Mouse (Mus musculus): Measurements from ENCODE around the gene Bri3. TPM values are rescaled to one million over a fixed set of nuclear protein-coding genes. Genes with fewer than 3 reads are reported as not detected.

Bri3 gene
- total RNA-seq, 2 experiments from 2014 or later: 12.2 to 29.1 TPM

DNA sequence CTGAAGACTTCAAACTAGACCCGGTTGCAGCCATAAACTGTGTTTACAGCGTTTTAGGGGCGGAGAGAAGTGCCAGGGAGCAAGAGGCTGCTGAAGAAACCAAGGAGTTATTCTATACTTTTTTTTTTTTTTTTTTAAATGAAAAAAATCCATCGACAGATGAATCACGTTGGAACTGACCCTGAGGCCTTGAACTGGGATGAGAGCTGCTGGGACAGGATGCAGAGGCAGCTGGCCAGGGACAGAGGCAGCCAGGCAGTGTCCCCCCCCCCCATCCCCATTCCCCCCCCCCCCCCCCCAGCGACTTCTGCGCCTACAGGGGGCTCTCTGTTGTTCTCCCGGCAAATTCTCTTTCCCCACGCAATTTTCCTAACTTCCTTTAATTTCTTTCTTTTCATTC lies 153.3 kb downstream of the Bri3 start:
- no peak for ATAC-seq (replicated peaks; ENCODE audit: poor library complexity, severe bottlenecking)

DNA sequence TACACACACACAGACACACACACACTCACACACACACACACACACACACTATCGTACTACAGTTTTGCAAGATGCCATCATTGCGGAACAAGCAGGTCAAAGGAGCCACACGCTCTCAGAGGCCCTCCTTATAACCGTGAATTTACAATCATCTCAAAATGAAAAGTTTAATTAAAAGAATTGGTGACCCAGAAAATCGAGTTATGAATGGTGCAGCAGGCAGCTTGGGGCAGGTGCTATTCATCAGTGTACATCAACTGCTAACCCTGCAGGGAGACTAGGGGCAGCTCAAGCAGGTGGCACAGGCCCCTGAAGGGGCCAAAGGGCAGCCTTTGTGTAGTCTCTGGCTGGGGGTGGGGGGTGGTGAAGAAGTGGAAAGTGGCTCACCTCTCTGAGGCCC lies 156.6 kb downstream of the Bri3 start:
- ATAC-seq (replicated peaks; ENCODE audit: poor library complexity, severe bottlenecking): no peak

DNA sequence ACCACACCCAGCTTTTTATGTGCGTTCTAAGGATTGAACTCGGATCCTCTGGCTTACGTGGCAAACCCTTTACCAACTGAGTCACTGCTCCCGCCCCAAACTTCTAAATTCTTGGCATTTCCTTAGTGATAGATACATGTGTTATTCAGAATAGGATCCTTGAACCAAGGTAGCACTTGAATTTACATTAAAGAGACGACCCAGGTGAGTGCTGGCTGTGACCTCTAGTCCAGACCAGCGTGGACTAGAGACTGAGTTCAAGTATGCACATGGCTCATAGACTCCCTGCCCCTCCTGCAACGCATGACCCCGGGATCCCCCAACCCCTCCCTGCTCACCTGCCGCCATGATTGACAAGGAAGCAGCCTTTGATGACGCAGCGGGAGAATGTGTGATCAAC lies 162.0 kb downstream of the Bri3 start:
- no peak for ATAC-seq (replicated peaks; ENCODE audit: poor library complexity, severe bottlenecking)

DNA sequence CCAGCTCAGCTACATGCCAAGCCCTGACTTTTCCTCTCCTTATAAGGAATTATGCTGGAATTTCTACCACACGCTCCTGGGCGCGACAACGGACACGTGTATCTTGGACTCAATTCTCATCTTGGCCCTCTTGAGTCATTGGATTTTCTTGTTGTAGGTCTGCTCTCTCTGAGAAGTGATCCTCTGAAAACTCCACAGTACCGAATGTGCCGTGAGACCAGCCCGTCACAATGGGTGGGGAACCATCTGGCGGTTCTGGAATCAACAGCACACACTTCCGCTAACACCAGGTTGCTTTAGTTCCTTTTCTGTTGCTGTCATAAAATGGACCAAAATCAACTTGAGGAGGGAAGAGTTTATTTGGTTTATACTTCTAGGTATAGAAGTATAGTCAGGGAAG lies 166.4 kb downstream of the Bri3 start:
- no peak for ATAC-seq (replicated peaks; ENCODE audit: poor library complexity, severe bottlenecking)

DNA sequence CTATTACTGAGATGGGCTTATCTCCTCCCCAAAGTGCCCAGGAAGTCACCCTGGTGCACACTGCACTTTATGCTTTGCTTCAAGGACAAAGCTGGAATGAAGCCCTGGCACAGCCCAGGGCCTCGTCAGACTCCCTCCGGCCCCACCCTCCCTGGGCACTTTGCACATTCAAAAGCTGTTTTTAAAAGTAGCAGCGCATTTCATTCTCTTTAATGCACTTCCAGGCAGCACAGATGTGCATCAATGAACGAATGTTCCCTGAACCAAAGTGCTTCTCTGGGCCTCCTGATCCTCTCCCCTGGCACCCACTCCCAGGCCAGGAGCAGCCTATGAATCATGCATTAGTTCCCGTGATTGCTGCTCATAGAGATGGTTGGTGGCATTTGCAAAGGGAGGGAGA lies 167.5 kb downstream of the Bri3 start:
- ATAC-seq (replicated peaks; ENCODE audit: poor library complexity, severe bottlenecking): no peak

DNA sequence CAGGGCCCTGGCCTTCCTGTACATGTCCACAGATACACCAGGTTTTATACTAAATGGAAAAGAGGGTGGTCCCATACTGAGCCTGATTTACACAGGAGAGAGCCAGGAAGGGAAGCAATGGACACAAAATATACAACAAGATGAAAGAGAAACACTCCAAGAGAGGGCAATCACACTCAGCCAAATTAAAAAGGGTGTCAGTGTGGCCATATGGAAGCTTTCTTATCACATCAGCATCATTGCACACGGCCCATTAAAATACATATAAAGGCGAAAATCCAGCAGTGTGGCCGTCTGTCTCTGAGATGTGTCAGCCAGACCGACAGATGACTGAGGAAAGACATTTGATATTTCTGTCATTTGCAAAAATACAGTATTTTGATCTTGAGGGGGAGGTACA lies 168.5 kb downstream of the Bri3 start:
- ATAC-seq (replicated peaks; ENCODE audit: poor library complexity, severe bottlenecking): no peak

DNA sequence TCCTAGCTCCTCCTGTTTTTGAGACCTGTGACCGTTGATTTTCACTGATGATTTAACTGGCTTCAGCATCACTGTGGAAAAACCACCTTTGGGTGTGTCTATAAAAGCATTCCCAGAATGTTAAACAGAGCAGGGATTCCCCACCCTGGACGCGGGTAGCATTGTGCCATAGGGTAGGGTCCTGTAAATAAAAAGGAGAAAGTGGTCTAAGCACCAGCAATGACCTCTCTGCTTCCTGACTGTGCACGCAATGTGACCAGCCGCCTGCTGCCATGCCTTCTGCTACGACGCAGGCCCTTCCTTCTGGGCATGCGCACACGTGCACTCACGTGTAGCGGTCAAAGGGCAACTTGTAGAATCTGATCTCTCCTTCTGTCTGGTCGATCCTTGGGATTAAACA lies 174.2 kb downstream of the Bri3 start:
- ATAC-seq (replicated peaks; ENCODE audit: poor library complexity, severe bottlenecking): no peak

DNA sequence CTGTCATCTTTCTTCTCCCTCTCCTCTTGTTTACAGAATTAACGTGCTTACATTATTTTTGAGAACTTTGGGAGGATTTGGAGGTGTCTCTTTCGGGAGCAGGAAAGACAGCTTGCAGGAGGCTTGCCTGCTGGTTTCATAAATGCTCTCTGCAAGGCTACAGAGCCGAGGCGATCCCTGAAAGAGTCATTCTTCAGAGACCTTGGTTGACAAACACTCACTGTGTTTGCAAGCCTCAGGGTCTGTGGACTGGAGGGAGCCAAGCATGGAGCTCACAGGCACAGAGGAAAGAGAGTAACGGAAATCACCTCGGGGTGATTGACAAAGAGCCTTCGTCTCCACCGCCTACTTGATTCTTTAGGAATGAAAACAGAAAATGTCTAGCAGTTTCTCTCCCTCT lies 175.8 kb downstream of the Bri3 start:
- ATAC-seq (replicated peaks; ENCODE audit: poor library complexity, severe bottlenecking): no peak

DNA sequence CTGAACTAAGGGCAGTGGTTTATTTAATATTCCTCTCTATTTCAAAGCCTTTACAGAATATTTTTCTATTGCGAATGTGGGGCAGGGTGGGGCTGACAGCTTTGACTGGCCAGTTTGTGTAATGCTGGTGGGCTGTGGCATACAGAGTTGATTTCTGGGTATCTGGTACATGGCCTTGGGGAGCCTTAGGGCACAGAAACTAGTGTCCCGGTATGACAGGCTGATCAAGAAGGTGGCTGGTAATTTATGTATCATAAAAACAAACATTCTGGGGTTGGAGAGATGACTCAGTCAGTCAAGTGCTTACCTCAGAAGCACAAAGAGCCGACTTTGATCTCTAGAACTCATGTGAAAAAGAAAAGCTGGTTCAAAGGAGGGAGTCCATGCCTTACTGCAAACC lies 182.5 kb downstream of the Bri3 start:
- ATAC-seq (replicated peaks; ENCODE audit: poor library complexity, severe bottlenecking): no peak

DNA sequence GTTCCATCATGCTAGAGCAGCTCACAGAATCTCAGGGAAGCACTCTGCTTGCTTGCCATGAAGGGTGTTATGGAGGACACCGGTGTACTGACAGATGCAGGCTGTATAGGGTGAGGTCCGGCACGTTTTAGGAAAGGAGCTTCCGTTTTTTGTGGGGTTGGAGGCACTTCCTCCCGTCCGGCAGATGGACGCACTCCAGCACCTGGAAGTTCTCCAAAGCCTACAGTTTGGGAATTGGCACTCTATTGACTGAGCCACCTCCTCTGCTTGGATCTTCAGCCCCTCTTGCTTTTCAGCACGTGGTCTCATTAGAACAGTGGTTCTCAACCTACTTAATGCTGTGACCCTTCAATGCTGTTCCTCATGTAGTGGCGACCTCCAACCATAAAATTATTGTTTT lies 183.6 kb downstream of the Bri3 start:
- ATAC-seq (replicated peaks; ENCODE audit: poor library complexity, severe bottlenecking): no peak

DNA sequence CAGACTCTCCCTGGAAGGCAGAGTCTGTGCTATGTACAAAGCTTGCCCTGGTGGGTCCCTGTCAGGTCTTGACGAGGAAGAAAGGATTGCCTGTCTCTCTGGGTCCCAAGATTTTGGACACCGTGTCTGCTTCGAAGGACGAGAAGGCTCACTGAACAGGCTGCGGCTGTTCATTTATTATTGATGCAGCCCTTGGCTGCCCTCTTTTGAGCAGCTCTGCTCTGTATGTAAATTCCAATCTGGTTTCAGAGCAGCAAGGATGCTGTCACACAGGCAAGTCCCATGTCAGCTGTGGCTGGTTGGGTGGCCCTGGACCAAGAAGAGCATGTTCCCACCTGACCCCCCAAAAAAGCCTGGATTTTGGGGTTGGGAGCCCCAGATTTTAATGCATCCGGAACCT lies 187.2 kb downstream of the Bri3 start:
- no peak for ATAC-seq (replicated peaks; ENCODE audit: poor library complexity, severe bottlenecking)

DNA sequence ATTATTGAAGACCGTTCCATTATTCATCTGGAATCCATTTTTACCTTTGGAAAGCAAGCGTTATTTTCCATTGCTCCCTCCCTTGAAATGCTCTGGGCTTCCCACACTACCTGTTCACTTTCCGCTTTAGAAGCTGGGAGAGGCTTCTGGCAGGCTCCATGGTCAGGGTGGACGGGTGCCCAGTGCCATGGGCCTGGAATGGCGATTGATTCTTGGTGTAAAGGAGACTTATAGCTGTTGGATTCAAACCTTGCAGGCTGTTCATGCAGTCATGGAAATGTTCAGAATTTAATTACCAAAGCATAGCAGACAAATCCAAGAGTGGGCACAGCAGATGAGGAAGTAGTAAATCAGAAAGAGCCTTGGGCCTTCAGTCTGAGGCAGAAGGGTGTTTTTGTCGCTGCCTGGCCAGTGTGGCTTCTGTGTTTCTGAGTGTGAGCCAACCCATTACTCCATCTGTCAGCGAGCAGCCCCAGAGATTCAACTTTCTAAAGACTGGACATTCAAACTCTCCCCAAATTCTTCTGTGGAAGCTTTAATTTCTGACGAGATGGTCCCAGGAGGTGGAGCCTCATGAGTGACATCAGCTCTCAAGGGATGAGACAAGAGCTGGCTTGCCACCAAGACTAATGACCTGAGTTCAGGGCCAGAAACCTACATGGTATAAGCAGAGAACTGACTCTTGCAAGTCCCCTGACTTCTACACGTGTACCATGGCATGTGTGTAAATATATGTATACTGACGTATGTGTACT lies 195.2 kb downstream of the Bri3 start:
- ATAC-seq (replicated peaks; ENCODE audit: poor library complexity, severe bottlenecking): no peak

DNA sequence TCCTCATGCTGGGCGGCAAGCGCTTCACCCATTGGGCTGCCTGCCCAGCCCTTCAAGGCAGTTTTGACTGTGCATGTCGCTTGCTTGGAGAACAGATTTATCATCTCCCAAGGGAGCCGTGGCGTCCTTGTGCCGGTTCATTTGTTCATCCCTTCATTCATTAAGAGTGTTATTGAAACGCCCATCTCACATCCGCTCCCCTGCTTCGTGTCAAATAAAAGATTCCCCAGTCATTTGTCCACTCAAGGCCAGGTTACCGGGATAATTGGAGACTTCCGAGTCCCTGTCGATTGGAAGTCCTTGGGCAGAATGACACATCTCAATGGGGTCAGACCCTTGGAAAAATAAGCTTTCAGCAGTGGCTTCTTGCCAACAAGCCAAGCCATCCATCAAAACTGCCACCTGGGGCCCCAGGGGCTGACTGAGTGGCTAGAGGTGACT lies 197.6 kb downstream of the Bri3 start:
- no peak for ATAC-seq (replicated peaks; ENCODE audit: poor library complexity, severe bottlenecking)

DNA sequence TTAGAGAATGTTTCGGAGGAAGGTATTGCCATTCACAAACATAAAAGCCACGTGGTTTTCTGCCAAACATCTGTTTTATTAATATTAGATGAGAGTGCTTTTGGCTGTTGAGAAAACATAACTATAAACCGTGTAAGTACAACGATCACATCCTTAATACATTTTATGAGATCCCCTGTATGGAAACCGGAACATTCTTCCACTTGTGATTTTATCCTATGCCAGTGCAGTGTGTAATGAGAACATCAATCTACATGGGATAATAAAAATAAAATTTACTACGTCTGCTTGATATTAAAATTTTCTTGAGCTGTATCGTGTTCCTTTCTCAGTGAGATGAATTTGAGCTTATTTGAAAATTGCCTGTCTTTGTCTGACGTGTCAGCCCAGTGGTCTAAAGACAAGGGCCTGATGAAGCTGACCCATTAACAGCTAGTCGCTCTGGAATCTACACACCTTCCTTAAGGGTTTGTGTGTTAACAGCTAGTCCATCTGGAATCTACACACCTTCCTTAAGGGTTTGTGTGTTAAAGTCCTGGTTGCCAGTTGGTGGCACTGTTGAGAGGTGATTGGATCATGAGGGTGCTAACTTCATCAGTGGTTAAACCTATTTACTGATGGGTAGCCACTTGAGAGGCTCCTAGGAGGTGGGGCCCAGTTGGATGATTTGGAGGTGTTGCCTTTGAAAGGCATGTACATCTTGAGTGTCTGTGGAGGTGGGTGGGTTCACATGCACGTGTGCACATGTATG lies 202.4 kb downstream of the Bri3 start:
- ATAC-seq (replicated peaks; ENCODE audit: poor library complexity, severe bottlenecking): no peak

DNA sequence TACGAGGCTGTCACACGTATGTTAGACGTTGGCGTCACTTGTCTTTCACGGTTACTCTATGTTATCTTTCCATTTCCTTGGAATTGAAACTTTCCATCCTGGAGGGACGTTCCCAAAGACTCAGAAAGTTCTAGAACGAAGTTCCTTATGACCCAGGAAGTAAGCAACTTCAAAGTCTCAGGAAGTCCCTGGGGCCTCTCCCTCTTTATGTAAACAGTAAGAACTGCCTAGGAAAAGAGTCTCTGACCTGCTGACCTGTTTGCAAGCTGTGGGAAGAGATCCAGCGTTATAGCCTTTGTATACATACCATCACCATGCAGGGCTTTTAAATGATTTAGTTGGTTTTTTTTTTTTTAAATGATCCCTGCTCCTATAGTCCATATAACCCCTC lies 203.0 kb downstream of the Bri3 start:
- ATAC-seq (replicated peaks; ENCODE audit: poor library complexity, severe bottlenecking): no peak

DNA sequence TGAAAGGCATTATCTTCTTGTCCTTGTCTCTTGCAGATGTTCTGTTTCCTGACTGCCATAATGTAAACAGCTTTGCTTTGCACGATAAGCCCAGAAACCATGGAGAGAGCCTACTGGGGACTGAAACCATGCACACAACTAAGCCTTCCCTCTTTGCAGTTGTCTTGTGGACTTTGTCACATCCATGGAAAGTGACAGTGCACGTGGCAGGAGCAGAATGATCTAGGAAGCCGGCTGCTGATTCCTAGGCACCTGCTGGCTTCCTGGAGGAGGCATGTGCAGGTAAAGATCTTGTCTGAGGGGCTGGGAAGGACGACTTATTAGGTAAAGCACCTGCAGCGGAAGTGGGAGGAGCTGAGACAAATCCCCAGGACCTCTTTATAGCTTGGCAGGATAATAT lies 203.7 kb downstream of the Bri3 start:
- no peak for ATAC-seq (replicated peaks; ENCODE audit: poor library complexity, severe bottlenecking)

DNA sequence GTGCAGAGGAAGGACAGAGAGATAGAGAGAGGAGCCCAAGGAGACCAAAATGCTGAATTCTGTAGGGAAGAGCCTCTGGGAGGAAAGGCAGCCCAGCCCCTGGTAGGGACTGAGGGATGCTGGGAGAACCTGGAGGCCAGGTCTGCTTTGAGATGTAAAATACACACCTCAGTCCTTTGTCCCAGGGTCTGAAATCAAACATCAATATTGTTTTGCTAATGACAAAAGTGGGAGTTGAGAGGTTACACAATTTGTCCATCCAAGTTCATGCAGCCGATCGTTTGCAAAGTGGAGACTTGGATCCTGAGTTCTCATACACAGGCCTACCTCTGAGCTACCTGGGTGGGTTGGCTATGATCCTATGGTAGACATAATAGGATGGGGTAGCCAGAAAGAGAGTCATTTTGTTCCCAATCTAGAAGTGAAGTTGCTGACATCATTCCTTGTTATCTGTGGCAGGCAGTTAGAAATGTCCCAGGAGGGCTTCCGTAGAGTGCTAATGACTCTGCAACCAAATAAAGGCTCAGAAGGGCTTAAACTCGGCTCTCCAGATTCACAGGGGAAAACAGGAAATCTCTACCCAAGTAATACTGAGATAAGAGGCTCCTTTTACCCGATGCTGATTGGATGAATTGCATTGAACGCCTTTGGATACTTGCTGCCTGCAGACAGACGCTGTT lies 208.7 kb downstream of the Bri3 start:
- ATAC-seq (replicated peaks; ENCODE audit: poor library complexity, severe bottlenecking): no peak

DNA sequence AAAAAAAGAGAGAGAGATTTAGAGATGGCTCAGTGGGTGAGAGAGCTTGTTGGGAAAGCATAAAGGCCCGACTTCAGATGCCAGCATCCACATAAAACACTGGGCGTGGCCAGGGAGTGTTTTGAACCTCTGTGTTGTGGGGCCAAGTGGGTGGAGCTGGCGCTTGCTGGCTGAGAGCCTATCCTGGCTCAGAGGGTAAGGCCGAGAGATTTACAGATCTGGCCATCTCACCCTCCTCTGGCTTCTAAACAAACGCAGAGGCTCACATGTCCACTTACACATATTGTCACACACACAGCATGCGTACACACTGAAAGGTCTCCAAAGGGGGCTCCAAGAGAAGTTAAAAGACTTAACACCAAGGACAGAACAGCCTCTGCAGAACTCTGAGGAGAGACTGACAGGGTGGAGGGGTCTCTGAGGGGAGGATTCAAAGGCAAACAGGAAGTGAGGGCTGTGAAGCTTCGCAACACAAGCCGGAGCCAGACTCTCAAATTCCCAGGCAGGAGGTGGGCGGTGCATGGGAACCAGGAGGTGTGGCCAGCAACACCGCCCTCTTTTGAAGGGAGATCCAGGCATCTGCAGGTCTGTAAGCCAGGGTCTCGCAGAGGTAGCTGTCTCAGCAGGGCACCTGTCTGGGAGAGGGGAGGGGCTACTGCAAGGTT lies 213.5 kb downstream of the Bri3 start:
- no peak for ATAC-seq (replicated peaks; ENCODE audit: poor library complexity, severe bottlenecking)

DNA sequence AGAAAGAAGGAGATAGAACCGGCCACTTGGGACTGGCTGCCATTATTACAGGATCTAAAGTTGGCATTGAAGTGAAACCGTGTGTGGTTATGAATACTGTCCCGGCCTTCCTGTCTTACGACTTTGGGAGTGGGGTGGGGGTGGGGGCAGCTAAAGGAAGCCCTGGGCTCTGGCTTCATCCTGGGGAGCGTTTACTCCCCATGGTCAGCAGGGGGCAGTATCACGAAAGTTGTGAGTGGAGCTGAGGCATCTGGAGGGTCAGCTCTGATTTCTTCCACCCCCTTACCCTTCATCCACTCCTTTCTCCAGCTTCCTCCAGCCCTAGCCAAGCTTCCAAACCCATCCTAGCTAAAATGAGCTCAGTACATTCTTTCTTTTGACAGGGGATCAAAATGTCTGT lies 222.8 kb downstream of the Bri3 start:
- ATAC-seq (replicated peaks; ENCODE audit: poor library complexity, severe bottlenecking): 0 out of 2 replicates have a peak, but pooled peaks have one; percentile 12

DNA sequence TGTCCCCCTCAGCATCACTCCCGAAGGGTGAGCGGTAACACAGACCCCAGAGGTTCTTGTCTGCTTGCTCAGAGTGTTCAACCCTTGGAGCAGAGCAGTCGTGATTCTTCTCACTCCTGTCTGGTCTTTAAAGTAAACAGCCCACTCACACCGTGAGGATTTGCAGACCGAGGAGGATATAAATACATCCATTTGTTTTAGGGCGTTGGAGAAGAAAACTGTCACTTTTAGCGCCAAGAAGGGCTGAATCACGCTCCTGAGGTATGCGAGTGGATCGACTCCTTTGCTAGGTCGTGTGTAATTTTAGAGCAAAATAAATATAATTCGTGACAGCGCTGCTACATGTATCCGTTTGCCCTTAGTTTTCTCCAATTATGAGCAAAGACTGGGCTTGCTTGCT lies 228.8 kb downstream of the Bri3 start:
- no peak for ATAC-seq (replicated peaks; ENCODE audit: poor library complexity, severe bottlenecking)

DNA sequence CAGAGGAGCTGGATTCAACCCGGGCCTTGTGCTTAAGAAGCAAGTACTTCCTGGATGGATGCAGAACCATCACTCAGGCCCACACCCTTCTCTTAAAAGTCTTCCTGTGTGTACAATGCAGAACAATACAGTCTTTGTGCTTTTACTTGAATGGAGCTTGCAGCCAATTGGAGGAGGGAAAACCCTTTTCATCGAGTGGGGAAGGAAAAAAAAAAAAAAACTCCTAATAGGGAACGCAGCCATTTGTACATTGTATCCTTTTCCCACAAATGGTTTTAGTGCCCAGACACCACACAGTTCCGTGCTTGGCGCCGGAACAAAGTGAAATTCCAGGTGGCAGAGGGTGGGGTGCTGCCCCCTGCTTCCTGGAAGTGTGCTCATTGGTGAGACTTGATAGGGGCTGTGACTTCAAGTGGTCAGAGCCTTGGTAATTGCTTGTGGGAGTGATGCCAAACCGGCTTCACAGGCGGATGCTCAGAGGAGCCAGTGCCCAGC lies 235.5 kb downstream of the Bri3 start:
- ATAC-seq (replicated peaks; ENCODE audit: poor library complexity, severe bottlenecking): no peak

Data from granulocyte monocyte progenitor cell, adult 5-6 weeks (primary cell).